Mouse (Mus musculus): ENCODE results near the gene March10. TPM values are rescaled to one million over a fixed set of nuclear protein-coding genes. Genes with fewer than 3 reads are reported as not detected.

Gene March10
- polyA plus RNA-seq, 1 experiment from 2014 or later, result 0.37 TPM

GRCm38 (mm10) chr11:105490971-105491370 is 34.4 kb upstream of the March10 start:
- ATAC-seq (ENCODE audit: low FRiP score) (no peak), DNase-seq (ENCODE audit: low spot score) (no peak)
- no peak overlapping the region for H3K4me2 ChIP-seq (replicated peaks; ENCODE audit: low read depth, low read length)
- H3K4me1 ChIP-seq (replicated peaks; ENCODE audit: control insufficient read depth, insufficient read depth, low read length), result no peaks in the 10 kb centered on the region
- H3K9ac ChIP-seq (ENCODE audit: low read depth, low read length), result no peak overlapping the region
- no peaks in the 10 kb centered on the region for H3K27me3 ChIP-seq (ENCODE audit: control insufficient read depth, insufficient read depth, low read length)
- H3K27ac ChIP-seq (ENCODE audit: low read depth, low read length), result no peak overlapping the region
- H3K4me3 ChIP-seq (ENCODE audit: low read depth, low read length), result no peak overlapping the region
- WGBS, result 70% methylated on average over 5 of the region's 5 CpGs
- no peaks in the 10 kb centered on the region for H3K9me3 ChIP-seq (ENCODE audit: control insufficient read depth, low read length)
- H3K36me3 ChIP-seq (ENCODE audit: control insufficient read depth, insufficient read depth, low read length), result no peaks in the 10 kb centered on the region

GRCm38 (mm10) chr11:105485412-105485811 is 28.9 kb upstream of the March10 start:
- Histone ChIP-seq H3K4me3 (ENCODE audit: low read depth, low read length) (no peak overlapping the region), H3K4me2 (replicated peaks; ENCODE audit: low read depth, low read length) (no peak overlapping the region), H3K36me3 (ENCODE audit: control insufficient read depth, insufficient read depth, low read length) (no peaks in the 10 kb centered on the region), H3K4me1 (replicated peaks; ENCODE audit: control insufficient read depth, insufficient read depth, low read length) (no peaks in the 10 kb centered on the region), H3K27me3 (ENCODE audit: control insufficient read depth, insufficient read depth, low read length) (no peaks in the 10 kb centered on the region), H3K9ac (ENCODE audit: low read depth, low read length) (no peak overlapping the region), H3K9me3 (ENCODE audit: control insufficient read depth, low read length) (no peaks in the 10 kb centered on the region), H3K27ac (ENCODE audit: low read depth, low read length) (no peak overlapping the region)
- no peak for DNase-seq (ENCODE audit: low spot score)
- ATAC-seq (ENCODE audit: low FRiP score), result no peak
- WGBS, result 83% methylated on average over 6 of the region's 6 CpGs

- H3K27ac ChIP-seq (ENCODE audit: low read depth, low read length), result no peak overlapping the region
- H3K4me2 ChIP-seq (replicated peaks; ENCODE audit: low read depth, low read length), result no peak overlapping the region
- DNase-seq (ENCODE audit: low spot score) (no peak), ATAC-seq (ENCODE audit: low FRiP score) (no peak)
- no peaks in the 10 kb centered on the region for H3K4me1 ChIP-seq (replicated peaks; ENCODE audit: control insufficient read depth, insufficient read depth, low read length)
- H3K27me3 ChIP-seq (ENCODE audit: control insufficient read depth, insufficient read depth, low read length), result no peaks in the 10 kb centered on the region
- H3K36me3 ChIP-seq (ENCODE audit: control insufficient read depth, insufficient read depth, low read length), result no peaks in the 10 kb centered on the region
- H3K9ac ChIP-seq (ENCODE audit: low read depth, low read length), result no peak overlapping the region
- 74% methylated on average over 6 of the region's 6 CpGs for WGBS
- H3K9me3 ChIP-seq (ENCODE audit: control insufficient read depth, low read length), result no peaks in the 10 kb centered on the region
- H3K4me3 ChIP-seq (ENCODE audit: low read depth, low read length), result no peak overlapping the region
Measured at GRCm38 (mm10) chr11:105484993-105485392, 28.5 kb upstream of the March10 start.

GRCm38 (mm10) chr11:105482747-105483146 is 26.2 kb upstream of the March10 start:
- ATAC-seq (ENCODE audit: low FRiP score), result no peak
- no peaks in the 10 kb centered on the region for H3K9me3 ChIP-seq (ENCODE audit: control insufficient read depth, low read length)
- DNase-seq (ENCODE audit: low spot score), result no peak
- no peak overlapping the region for H3K4me2 ChIP-seq (replicated peaks; ENCODE audit: low read depth, low read length)
- 44% methylated on average over 2 of the region's 2 CpGs for WGBS
- no peaks in the 10 kb centered on the region for H3K27me3 ChIP-seq (ENCODE audit: control insufficient read depth, insufficient read depth, low read length)
- no peak overlapping the region for H3K9ac ChIP-seq (ENCODE audit: low read depth, low read length)
- H3K4me1 ChIP-seq (replicated peaks; ENCODE audit: control insufficient read depth, insufficient read depth, low read length), result no peaks in the 10 kb centered on the region
- no peak overlapping the region for H3K27ac ChIP-seq (ENCODE audit: low read depth, low read length)
- no peak overlapping the region for H3K4me3 ChIP-seq (ENCODE audit: low read depth, low read length)
- H3K36me3 ChIP-seq (ENCODE audit: control insufficient read depth, insufficient read depth, low read length), result no peaks in the 10 kb centered on the region

- Histone ChIP-seq H3K4me3 (ENCODE audit: low read depth, low read length) (no peak overlapping the region), H3K9me3 (ENCODE audit: control insufficient read depth, low read length) (no peaks in the 10 kb centered on the region), H3K9ac (ENCODE audit: low read depth, low read length) (no peak overlapping the region), H3K27ac (ENCODE audit: low read depth, low read length) (no peak overlapping the region), H3K27me3 (ENCODE audit: control insufficient read depth, insufficient read depth, low read length) (no peaks in the 10 kb centered on the region), H3K4me1 (replicated peaks; ENCODE audit: control insufficient read depth, insufficient read depth, low read length) (no peaks in the 10 kb centered on the region), H3K36me3 (ENCODE audit: control insufficient read depth, insufficient read depth, low read length) (no peaks in the 10 kb centered on the region), H3K4me2 (replicated peaks; ENCODE audit: low read depth, low read length) (no peak overlapping the region)
- 53% methylated on average over 2 of the region's 2 CpGs for WGBS
- no peak for DNase-seq (ENCODE audit: low spot score)
- ATAC-seq (ENCODE audit: low FRiP score), result no peak
Measured at GRCm38 (mm10) chr11:105474746-105475145, 18.2 kb upstream of the March10 start.

GRCm38 (mm10) chr11:105474352-105474736 is 17.8 kb upstream of the March10 start:
- Histone ChIP-seq H3K4me3 (ENCODE audit: low read depth, low read length) (no peak overlapping the region), H3K9me3 (ENCODE audit: control insufficient read depth, low read length) (no peaks in the 10 kb centered on the region), H3K9ac (ENCODE audit: low read depth, low read length) (no peak overlapping the region), H3K4me1 (replicated peaks; ENCODE audit: control insufficient read depth, insufficient read depth, low read length) (no peaks in the 10 kb centered on the region), H3K4me2 (replicated peaks; ENCODE audit: low read depth, low read length) (no peak overlapping the region), H3K36me3 (ENCODE audit: control insufficient read depth, insufficient read depth, low read length) (no peaks in the 10 kb centered on the region), H3K27me3 (ENCODE audit: control insufficient read depth, insufficient read depth, low read length) (no peaks in the 10 kb centered on the region), H3K27ac (ENCODE audit: low read depth, low read length) (no peak overlapping the region)
- ATAC-seq (ENCODE audit: low FRiP score) (no peak), DNase-seq (ENCODE audit: low spot score) (no peak)
- 62% methylated on average over 6 of the region's 6 CpGs for WGBS

- DNase-seq (ENCODE audit: low spot score) (no peak), ATAC-seq (ENCODE audit: low FRiP score) (no peak)
Measured at GRCm38 (mm10) chr11:105473716-105474351, 17.3 kb upstream of the March10 start.

GRCm38 (mm10) chr11:105472610-105473009 is 16.1 kb upstream of the March10 start:
- no peak overlapping the region for H3K4me2 ChIP-seq (replicated peaks; ENCODE audit: low read depth, low read length)
- no peaks in the 10 kb centered on the region for H3K9me3 ChIP-seq (ENCODE audit: control insufficient read depth, low read length)
- H3K27ac ChIP-seq (ENCODE audit: low read depth, low read length), result no peak overlapping the region
- no peak for DNase-seq (ENCODE audit: low spot score)
- WGBS, result 71% methylated on average over 4 of the region's 4 CpGs
- no peaks in the 10 kb centered on the region for H3K27me3 ChIP-seq (ENCODE audit: control insufficient read depth, insufficient read depth, low read length)
- no peak overlapping the region for H3K9ac ChIP-seq (ENCODE audit: low read depth, low read length)
- H3K4me1 ChIP-seq (replicated peaks; ENCODE audit: control insufficient read depth, insufficient read depth, low read length), result no peaks in the 10 kb centered on the region
- H3K4me3 ChIP-seq (ENCODE audit: low read depth, low read length), result no peak overlapping the region
- ATAC-seq (ENCODE audit: low FRiP score), result no peak
- no peaks in the 10 kb centered on the region for H3K36me3 ChIP-seq (ENCODE audit: control insufficient read depth, insufficient read depth, low read length)

More at GRCm38 (mm10) chr11:105473716-105474351, 17.3 kb upstream of the March10 start:
- Histone ChIP-seq H3K9me3 (ENCODE audit: control insufficient read depth, low read length) (no peaks in the 10 kb centered on the region), H3K9ac (ENCODE audit: low read depth, low read length) (no peak overlapping the region), H3K4me3 (ENCODE audit: low read depth, low read length) (no peak overlapping the region), H3K4me2 (replicated peaks; ENCODE audit: low read depth, low read length) (no peak overlapping the region), H3K36me3 (ENCODE audit: control insufficient read depth, insufficient read depth, low read length) (no peaks in the 10 kb centered on the region), H3K4me1 (replicated peaks; ENCODE audit: control insufficient read depth, insufficient read depth, low read length) (no peaks in the 10 kb centered on the region), H3K27ac (ENCODE audit: low read depth, low read length) (no peak overlapping the region; the same call in 1 of the 2 replicates), H3K27me3 (ENCODE audit: control insufficient read depth, insufficient read depth, low read length) (no peaks in the 10 kb centered on the region)
- WGBS, result 50% methylated on average over 5 of the region's 5 CpGs

GRCm38 (mm10) chr11:105470896-105471295 is 14.4 kb upstream of the March10 start:
- Histone ChIP-seq H3K27me3 (ENCODE audit: control insufficient read depth, insufficient read depth, low read length) (no peaks in the 10 kb centered on the region), H3K27ac (ENCODE audit: low read depth, low read length) (no peak overlapping the region), H3K36me3 (ENCODE audit: control insufficient read depth, insufficient read depth, low read length) (no peaks in the 10 kb centered on the region), H3K4me2 (replicated peaks; ENCODE audit: low read depth, low read length) (no peak overlapping the region), H3K4me1 (replicated peaks; ENCODE audit: control insufficient read depth, insufficient read depth, low read length) (no peaks in the 10 kb centered on the region), H3K4me3 (ENCODE audit: low read depth, low read length) (no peak overlapping the region), H3K9ac (ENCODE audit: low read depth, low read length) (no peak overlapping the region), H3K9me3 (ENCODE audit: control insufficient read depth, low read length) (no peaks in the 10 kb centered on the region)
- DNase-seq (ENCODE audit: low spot score), result no peak
- 89% methylated on average over 4 of the region's 4 CpGs for WGBS
- ATAC-seq (ENCODE audit: low FRiP score), result no peak
